Comparison of ENCODE assay signal across 10 mouse cellular contexts in the genomic region with DNA sequence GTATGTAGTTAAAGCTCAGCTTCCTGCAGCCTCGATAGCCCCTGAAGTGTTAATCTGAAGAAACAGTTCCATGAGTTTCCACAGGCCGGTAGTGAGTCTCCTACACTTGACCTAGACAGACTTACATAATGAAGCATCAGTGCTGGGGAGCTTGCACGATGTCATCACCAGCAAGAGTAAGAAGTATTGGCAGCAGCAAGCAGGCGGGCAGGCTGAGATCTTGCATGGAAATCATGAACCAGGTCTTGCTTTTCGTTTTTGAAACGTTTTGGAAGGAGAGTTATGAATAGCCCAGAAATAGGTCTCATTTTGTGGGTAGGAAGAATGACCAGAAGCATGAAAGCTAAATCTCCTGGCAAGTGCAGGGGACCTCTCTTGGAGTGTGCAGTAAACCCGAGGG. TPM values are rescaled to one million over a fixed set of nuclear protein-coding genes. Genes with fewer than 3 reads are reported as not detected.
DNase-seq lines count a peak whose midpoint lies in the region; ATAC-seq and TF ChIP-seq lines count a peak whose summit lies in the region.
"Had no signal": no experiment of that assay in that cellular context is flagged by ENCODE, and none has a peak within 500 bp of the region (broad histone marks: within the 10 kb centered on the region; RNA-seq: fewer than 3 reads in every experiment).

A gene (minus strand): TSS at position 130 of the 400 bp plus-strand sequence.

- peak within 1 kb of the TSS; percentile 46 for H3K4me2 ChIP-seq in liver, embryonic 11.5 days
- H3K4me2 ChIP-seq in liver, postnatal 0 days (ENCODE audit: low read depth, low read length): no peak within 1 kb of the TSS
- peak within 1 kb of the TSS; percentile 57 for H3K4me2 ChIP-seq in embryonic facial prominence, embryonic 12.5 days (replicated peaks)
- H3K4me2 ChIP-seq in midbrain, embryonic 13.5 days (replicated peaks): peak within 1 kb of the TSS; percentile 72

- no peak for ATAC-seq in liver, embryonic 11.5 days (replicated peaks; ENCODE audit: low FRiP score)
- ATAC-seq in liver, postnatal 0 days: no peak
- ATAC-seq in embryonic facial prominence, embryonic 12.5 days (ENCODE audit: insufficient number of reproducible peaks, insufficient read depth, low FRiP score, low TSS enrichment): no peak
- ATAC-seq in midbrain, embryonic 13.5 days: no peak
- ATAC-seq: Patski had no signal

- WGBS in liver, embryonic 11.5 days: 18% methylated on average over 7 of the region's 7 CpGs
- 17% methylated on average over 7 of the region's 7 CpGs for WGBS in liver, postnatal 0 days (ENCODE audit: insufficient replicate concordance)
- WGBS in embryonic facial prominence, embryonic 12.5 days: 14% methylated on average over 7 of the region's 7 CpGs
- 9% methylated on average over 7 of the region's 7 CpGs for WGBS in midbrain, embryonic 13.5 days

- H3K9me3 ChIP-seq in liver, embryonic 11.5 days (ENCODE audit: control insufficient read depth, low read length): no peaks in the 10 kb centered on the region
- no peaks in the 10 kb centered on the region for H3K9me3 ChIP-seq in liver, postnatal 0 days (ENCODE audit: low read length)
- H3K9me3 ChIP-seq in embryonic facial prominence, embryonic 12.5 days: no peaks in the 10 kb centered on the region
- H3K9me3 ChIP-seq in midbrain, embryonic 13.5 days: no peaks in the 10 kb centered on the region

- H3K4me1 ChIP-seq in liver, embryonic 11.5 days (replicated peaks; ENCODE audit: control insufficient read depth, insufficient read depth, low read length): no peaks in the 10 kb centered on the region
- H3K4me1 ChIP-seq in liver, postnatal 0 days (ENCODE audit: insufficient read depth): no peaks in the 10 kb centered on the region
- 0 out of 2 replicates have a peak, but pooled peaks cover 2% of the 10 kb centered on the region for H3K4me1 ChIP-seq in embryonic facial prominence, embryonic 12.5 days
- peaks cover 13% of the 10 kb centered on the region for H3K4me1 ChIP-seq in midbrain, embryonic 13.5 days (replicated peaks)

- TF ChIP-seq EP300 in liver, postnatal 0 days (IDR thresholded peaks at IDR 0.05; ENCODE audit: low read depth): no peak

- H3K27ac ChIP-seq in liver, embryonic 11.5 days (ENCODE audit: low read depth, low read length): no peak within 1 kb of the TSS
- no peak within 1 kb of the TSS for H3K27ac ChIP-seq in liver, postnatal 0 days (ENCODE audit: low read depth)
- H3K27ac ChIP-seq in embryonic facial prominence, embryonic 12.5 days: no peak within 1 kb of the TSS
- peak within 1 kb of the TSS; percentile 15; the same call in 1 of the 2 replicates for H3K27ac ChIP-seq in layer of hippocampus, adult 2 months
- no peak within 1 kb of the TSS for H3K27ac ChIP-seq in midbrain, embryonic 13.5 days

- no peaks in the 10 kb centered on the region for H3K36me3 ChIP-seq in liver, embryonic 11.5 days (ENCODE audit: control insufficient read depth, insufficient read depth, low read length)
- H3K36me3 ChIP-seq in liver, postnatal 0 days (replicated peaks; ENCODE audit: insufficient read depth, low read length): no peaks in the 10 kb centered on the region
- no peaks in the 10 kb centered on the region for H3K36me3 ChIP-seq in embryonic facial prominence, embryonic 12.5 days
- H3K36me3 ChIP-seq in midbrain, embryonic 13.5 days: no peaks in the 10 kb centered on the region

- DNase-seq in liver, embryonic 11.5 days (ENCODE audit: low spot score): no peak
- DNase-seq in liver, postnatal 0 days: no peak
- DNase-seq in layer of hippocampus, adult 2 months (ENCODE audit: low spot score in 2 of 2): no peak
- DNase-seq in adrenal gland, postnatal 4 days (ENCODE audit: low spot score in 2 of 2): no peak
- DNase-seq in urinary bladder, postnatal 25 days (ENCODE audit: low spot score): no peak
- no peak for DNase-seq in ovary, adult 18-20 months (ENCODE audit: low spot score)

- H3K4me3 ChIP-seq in liver, embryonic 11.5 days (ENCODE audit: low read depth, low read length): no peak within 1 kb of the TSS
- no peak within 1 kb of the TSS for H3K4me3 ChIP-seq in liver, postnatal 0 days (ENCODE audit: low read depth, low read length)
- peak within 1 kb of the TSS; percentile 27 for H3K4me3 ChIP-seq in embryonic facial prominence, embryonic 12.5 days
- peak within 1 kb of the TSS; percentile 50 for H3K4me3 ChIP-seq in layer of hippocampus, adult 2 months
- H3K4me3 ChIP-seq in midbrain, embryonic 13.5 days (replicated peaks): peak within 1 kb of the TSS; percentile 45

- no peaks in the 10 kb centered on the region for H3K27me3 ChIP-seq in liver, embryonic 11.5 days (replicated peaks; ENCODE audit: control insufficient read depth, insufficient read depth, low read length)
- peaks cover 6% of the 10 kb centered on the region; the same call in 1 of the 2 replicates for H3K27me3 ChIP-seq in liver, postnatal 0 days (ENCODE audit: insufficient read depth, low read length)
- 0 out of 2 replicates have a peak, but pooled peaks cover 3% of the 10 kb centered on the region for H3K27me3 ChIP-seq in embryonic facial prominence, embryonic 12.5 days
- peaks cover 6% of the 10 kb centered on the region; the same call in 1 of the 2 replicates for H3K27me3 ChIP-seq in midbrain, embryonic 13.5 days

- H3K9ac ChIP-seq in liver, embryonic 11.5 days (ENCODE audit: low read depth, low read length): no peak within 1 kb of the TSS
- H3K9ac ChIP-seq in liver, postnatal 0 days (replicated peaks): no peak within 1 kb of the TSS
- H3K9ac ChIP-seq in embryonic facial prominence, embryonic 12.5 days: no peak within 1 kb of the TSS
- peak within 1 kb of the TSS; percentile 59 for H3K9ac ChIP-seq in midbrain, embryonic 13.5 days (replicated peaks)

- no peak for TF ChIP-seq CTCF in liver, postnatal 0 days (IDR thresholded peaks at IDR 0.05; ENCODE audit: low read depth)
- no peak for TF ChIP-seq CTCF in layer of hippocampus, adult 2 months (conservative IDR thresholded peaks at IDR 0.05)

RNA-seq across cellular contexts. Expression of the gene that starts here (rescaled TPM):
- 0.10 and 0.33 TPM in 2 replicates for polyA plus RNA-seq in liver, embryonic 11.5 days (2014; fragmentation: Nextera tagmentation; extraction: Ambion mirVana)
- polyA plus RNA-seq in liver, postnatal 0 days (2015; fragmentation: Nextera tagmentation; extraction: Ambion mirVana): not detected in 2 replicates
- polyA plus RNA-seq in embryonic facial prominence, embryonic 12.5 days (2016; fragmentation: Nextera tagmentation; extraction: Ambion mirVana): 1.4 and 2.1 TPM in 2 replicates
- 10 to 100 TPM; 62.2 to 63.7 TPM for total RNA-seq in layer of hippocampus, adult 2 months (2021)
- 9.5 and 10.4 TPM in 2 replicates for polyA plus RNA-seq in midbrain, embryonic 13.5 days (2015; fragmentation: Nextera tagmentation; extraction: Ambion mirVana)
- total RNA-seq in adrenal gland, postnatal 4 days (2021): under 1 TPM; 0.40 to 0.53 TPM
- total RNA-seq: hematopoietic stem cell, adult 5-6 weeks had no signal
- polyA plus RNA-seq: Patski had no signal

Comparison
In these comparisons a context has a peak if more than half of its experiments do, and no peak if none do; other contexts are left out.
1. RNA of the gene that starts here (total RNA-seq): 62.2 to 63.7 TPM in layer of hippocampus, adult 2 months; 0.40 to 0.53 TPM in adrenal gland, postnatal 4 days; every median in the first group is over 10 times any median in the second.
2. H3K4me3 ChIP-seq: peak in embryonic facial prominence, embryonic 12.5 days (single experiment), layer of hippocampus, adult 2 months (single experiment) and midbrain, embryonic 13.5 days (single experiment); none in liver, embryonic 11.5 days (single experiment) and liver, postnatal 0 days (single experiment).